Mouse (Mus musculus) testis, postnatal 14 days (tissue): Measurements from ENCODE around the gene Capn7.

ENCODE experiments used
- DNase-seq: peaks from one replicate; pipeline ENCODE4 v3.0.0; 2021; ENCODE audit warnings: low spot score

The Capn7 gene

GRCm38 (mm10) chr14:31414235-31414966 lies 78.0 kb downstream of the Capn7 start:
- no peak for DNase-seq

GRCm38 (mm10) chr14:31414967-31415376 lies 78.5 kb downstream of the Capn7 start:
- no peak for DNase-seq

- no peak for DNase-seq
Observed at GRCm38 (mm10) chr14:31416411-31416810, 80.0 kb downstream of the Capn7 start.

- DNase-seq: no peak
Observed at GRCm38 (mm10) chr14:31416835-31417549, 80.6 kb downstream of the Capn7 start.

- DNase-seq: no peak
Observed at GRCm38 (mm10) chr14:31419279-31419678, 82.8 kb downstream of the Capn7 start.

- DNase-seq: no peak
Observed at GRCm38 (mm10) chr14:31420135-31420534, 83.7 kb downstream of the Capn7 start.

- no peak for DNase-seq
Observed at GRCm38 (mm10) chr14:31420562-31420961, 84.1 kb downstream of the Capn7 start.

- no peak for DNase-seq
Observed at GRCm38 (mm10) chr14:31420985-31421384, 84.5 kb downstream of the Capn7 start.
